Comparison of ENCODE assay signal across 10 mouse cellular contexts in genomic region chr3:49485105-49485504, GRCm38 (mm10).
DNase-seq lines count a peak whose midpoint lies in the region.
"Had no signal": no experiment of that assay in that cellular context is flagged by ENCODE, and none has a peak within 500 bp of the region (broad histone marks: within the 10 kb centered on the region; RNA-seq: fewer than 3 reads in every experiment).

No protein-coding gene starts in this region.

- H3K27me3 ChIP-seq in embryonic facial prominence, embryonic 10.5 days (replicated peaks; ENCODE audit: low read depth, poor library complexity, severe bottlenecking) = no peaks in the 10 kb centered on the region
- H3K27me3 ChIP-seq: CH12.LX had no signal

- no peak overlapping the region for H3K4me3 ChIP-seq in embryonic facial prominence, embryonic 10.5 days

- no peaks in the 10 kb centered on the region for H3K4me1 ChIP-seq in embryonic facial prominence, embryonic 10.5 days

- WGBS in embryonic facial prominence, embryonic 10.5 days = 52% methylated on average over 8 of the region's 8 CpGs

- no peaks in the 10 kb centered on the region for H3K9me3 ChIP-seq in embryonic facial prominence, embryonic 10.5 days

- H3K27ac ChIP-seq in embryonic facial prominence, embryonic 10.5 days (replicated peaks) = no peak overlapping the region

- H3K36me3 ChIP-seq in embryonic facial prominence, embryonic 10.5 days (replicated peaks) = no peaks in the 10 kb centered on the region

- intact Hi-C loops in gastrocnemius, postnatal 36 days (cut with DNase I) = no loop called here

- DNase-seq in layer of hippocampus, adult 18-20 months (ENCODE audit: low spot score in 2 of 2) = peak; percentile 2 to 40
- DNase-seq in layer of hippocampus, adult 11-12 months (ENCODE audit: low spot score) = no peak
- DNase-seq in embryonic facial prominence, embryonic 10.5 days (ENCODE audit: low spot score) = peak; percentile 21
- DNase-seq in gastrocnemius, postnatal 36 days = peak; percentile 7 to 15
- peak; percentile 44 for DNase-seq in lung, postnatal 10 days
- DNase-seq in thymus, postnatal 14 days = no peak
- no peak for DNase-seq in frontal cortex, postnatal 14 days (ENCODE audit: low spot score in 2 of 2)
- no peak for DNase-seq in frontal cortex, postnatal 10 days (ENCODE audit: low spot score in 2 of 2)
- DNase-seq: right cerebral cortex, postnatal 14 days had no signal

Comparison
In these comparisons a context has a peak if more than half of its experiments do, and no peak if none do; other contexts are left out.
1. DNase-seq: peak in layer of hippocampus, adult 18-20 months (2 of 2), embryonic facial prominence, embryonic 10.5 days (single experiment), gastrocnemius, postnatal 36 days (2 of 2) and lung, postnatal 10 days (single experiment); none in layer of hippocampus, adult 11-12 months (single experiment), thymus, postnatal 14 days (single experiment), frontal cortex, postnatal 14 days (0 of 2) and frontal cortex, postnatal 10 days (0 of 2).